Mouse (Mus musculus) erythroblast, embryonic 14.5 days (primary cell): ENCODE results near the gene Ubac1. TPM values are rescaled to one million over a fixed set of nuclear protein-coding genes. Genes with fewer than 3 reads are reported as not detected.
A peak's percentile ranks its signal among the peaks of the same experiment; 100 is the strongest.

Experiments
- H3K27me3 ChIP-seq: 2 replicates; pipeline ENCODE4 v1.6.1; 2012; ENCODE audit warnings: inconsistent platforms; ENCODE audit not compliant: control insufficient read depth
- H3K36me3 ChIP-seq: 2 replicates; pipeline ENCODE4 v1.6.1; 2012; ENCODE audit warnings: mild to moderate bottlenecking, inconsistent platforms; ENCODE audit not compliant: control insufficient read depth
- H3K4me1 ChIP-seq: 2 replicates; pipeline ENCODE4 v1.6.1; 2012; ENCODE audit warnings: inconsistent platforms; ENCODE audit not compliant: control insufficient read depth
- H3K4me3 ChIP-seq: replicated peaks from 2 replicates; pipeline ENCODE3; 2012; ENCODE audit warnings: moderate library complexity, mild to moderate bottlenecking, inconsistent platforms
- H3K9me3 ChIP-seq: 2 replicates; pipeline ENCODE4 v1.6.1; 2012; ENCODE audit warnings: low read length, inconsistent platforms, mixed read lengths; ENCODE audit not compliant: control insufficient read depth
- GATA1 ChIP-seq: IDR thresholded peaks from 2 replicates; pipeline ENCODE4 v1.6.1; 2012; ENCODE audit warnings: low read length, inconsistent platforms, mixed read lengths
- TAL1 ChIP-seq: IDR thresholded peaks from 3 replicates; pipeline ENCODE4 v1.6.1; 2012; ENCODE audit warnings: low read length, inconsistent platforms, mixed read lengths
- polyA plus RNA-seq: library from polyadenylated mRNA; stranded (reverse); fragments of >175 nt; gene quantifications from 2 replicates; pipeline ENCODE4 v1.2.3, GENCODE M21; 2012

Ubac1 gene
- polyA plus RNA-seq, 1 experiment: 250 TPM

DNA sequence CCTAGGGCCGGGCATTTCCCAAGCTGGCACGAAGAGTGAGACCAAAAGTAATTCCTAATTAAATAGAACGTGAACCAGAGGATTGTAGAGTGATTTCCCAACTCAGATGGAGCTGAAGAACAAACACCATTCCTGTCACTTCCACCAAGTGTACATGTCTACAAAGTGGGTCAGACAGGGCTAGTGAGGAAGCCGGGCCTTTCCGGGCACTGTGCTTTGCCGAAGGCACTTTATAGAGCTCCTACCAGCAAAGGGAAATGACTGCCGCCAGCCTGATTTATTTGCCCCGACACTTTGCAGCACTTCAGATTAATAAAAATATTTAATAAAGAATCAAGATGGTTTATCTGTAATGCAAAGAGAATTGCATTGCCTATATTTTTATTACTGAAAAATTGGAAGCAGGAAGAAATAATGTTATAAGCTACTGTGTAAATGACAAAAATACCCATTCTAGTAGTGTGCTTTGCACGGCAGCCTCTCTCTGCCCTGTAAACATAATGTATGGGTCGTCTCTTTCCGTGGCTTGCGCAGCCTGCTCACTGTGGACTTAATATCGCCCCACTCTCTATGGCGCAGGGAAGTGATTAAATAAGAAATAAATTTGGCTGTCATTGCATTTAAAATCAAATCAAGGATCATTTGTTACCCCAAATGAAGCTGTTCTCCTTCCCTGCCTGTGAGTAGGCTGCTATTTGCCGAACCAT, 12.9 kb upstream of the Ubac1 start:
- H3K4me1 ChIP-seq: peaks cover 82% of the 10 kb centered on the region
- no peak overlapping the region for H3K4me3 ChIP-seq
- TF ChIP-seq TAL1 (no peak), GATA1 (no peak)
- H3K36me3 ChIP-seq: no peaks in the 10 kb centered on the region
- H3K9me3 ChIP-seq: no peaks in the 10 kb centered on the region
- no peaks in the 10 kb centered on the region; the same call in none of the 2 replicates for H3K27me3 ChIP-seq

GRCm38 (mm10) chr2:26030288-26030687, 8.7 kb upstream of the Ubac1 start:
- H3K27me3 ChIP-seq: peaks cover 15% of the 10 kb centered on the region
- TF ChIP-seq GATA1 (no peak), TAL1 (no peak)
- no peak overlapping the region for H3K4me3 ChIP-seq
- peaks cover 40% of the 10 kb centered on the region for H3K4me1 ChIP-seq
- no peaks in the 10 kb centered on the region for H3K36me3 ChIP-seq
- no peaks in the 10 kb centered on the region for H3K9me3 ChIP-seq

DNA sequence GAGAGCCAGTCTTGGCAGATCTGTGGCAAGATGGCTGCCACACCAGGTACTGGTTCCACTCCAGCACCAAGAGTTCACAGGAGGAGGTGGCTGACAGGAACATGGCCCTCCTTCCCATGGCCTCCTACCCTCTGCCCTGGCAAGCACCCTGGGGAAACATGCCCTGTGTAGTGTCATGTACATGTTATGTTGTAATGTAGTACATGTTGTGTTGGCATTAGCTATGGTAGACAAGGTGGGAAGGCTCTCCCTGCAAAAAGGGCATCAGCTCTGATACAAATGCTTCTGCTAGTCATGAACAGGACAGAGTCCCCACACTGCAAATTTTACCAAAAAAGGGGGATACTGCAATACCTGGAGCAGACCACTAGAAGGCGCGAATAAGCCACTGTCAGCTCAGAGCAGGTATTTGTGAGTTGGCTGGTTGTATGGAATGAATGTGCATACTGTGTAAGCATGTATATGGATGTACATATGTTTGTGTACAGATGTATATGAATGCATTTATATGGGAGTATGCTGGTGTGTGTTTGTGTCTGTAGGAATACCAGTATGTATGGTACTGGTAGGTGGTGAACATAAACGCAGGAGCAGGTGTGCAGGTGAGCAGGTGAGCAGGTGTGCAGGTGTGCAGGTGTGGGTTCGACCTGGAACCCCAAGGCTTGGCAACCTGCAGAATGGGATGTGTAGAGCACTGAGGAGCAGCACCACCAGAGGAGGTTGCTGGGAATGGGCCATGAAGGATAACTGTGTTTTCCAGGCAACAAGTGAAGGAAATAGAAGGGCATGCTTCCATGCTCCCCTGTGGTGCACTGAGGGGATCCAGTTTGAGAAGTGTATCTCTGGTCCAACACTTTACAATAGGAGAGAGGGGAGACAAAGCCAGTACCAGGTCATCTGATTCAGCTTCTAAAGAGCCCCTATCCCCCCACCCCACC, 2.9 kb upstream of the Ubac1 start:
- H3K27me3 ChIP-seq: peaks cover 15% of the 10 kb centered on the region
- H3K9me3 ChIP-seq: no peaks in the 10 kb centered on the region
- H3K4me3 ChIP-seq: no peak overlapping the region
- peaks cover 24% of the 10 kb centered on the region for H3K36me3 ChIP-seq
- peaks cover 39% of the 10 kb centered on the region for H3K4me1 ChIP-seq
- no peak for TF ChIP-seq TAL1
- no peak for TF ChIP-seq GATA1

DNA sequence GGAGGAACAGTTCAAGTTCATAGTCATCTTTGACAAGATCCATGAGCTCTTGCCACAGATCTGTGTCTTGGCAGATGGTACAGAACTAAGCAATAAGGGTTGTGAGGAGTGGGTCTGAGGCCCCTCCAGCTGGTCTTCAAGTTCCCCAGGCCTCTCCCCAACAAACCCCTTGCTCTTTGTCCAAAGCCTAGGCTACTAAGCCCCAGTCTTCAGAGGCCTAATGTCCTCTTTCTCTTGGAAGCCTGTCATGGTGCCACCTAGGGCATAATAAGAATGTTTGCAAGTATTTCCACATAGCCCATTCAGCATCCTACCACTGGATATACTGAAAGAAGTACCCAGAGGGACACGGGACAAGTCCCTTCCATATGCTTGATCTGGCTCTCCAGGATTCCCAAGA, 1.1 kb upstream of the Ubac1 start:
- Histone ChIP-seq H3K36me3 (peaks cover 42% of the 10 kb centered on the region), H3K4me3 (peak overlapping the region; percentile 9), H3K9me3 (no peaks in the 10 kb centered on the region), H3K4me1 (peaks cover 55% of the 10 kb centered on the region), H3K27me3 (peaks cover 6% of the 10 kb centered on the region)
- TF ChIP-seq GATA1 (no peak), TAL1 (no peak)

- TF ChIP-seq GATA1: no peak
- no peak for TF ChIP-seq TAL1
- no peaks in the 10 kb centered on the region for H3K9me3 ChIP-seq
- H3K4me3 ChIP-seq: peak overlapping the region; percentile 83
- H3K27me3 ChIP-seq: peaks cover 4% of the 10 kb centered on the region; the same call in 1 of the 2 replicates
- H3K4me1 ChIP-seq: peaks cover 59% of the 10 kb centered on the region
- peaks cover 46% of the 10 kb centered on the region for H3K36me3 ChIP-seq
Measured at GRCm38 (mm10) chr2:26022258-26022565, 665 bp upstream of the Ubac1 start.

DNA sequence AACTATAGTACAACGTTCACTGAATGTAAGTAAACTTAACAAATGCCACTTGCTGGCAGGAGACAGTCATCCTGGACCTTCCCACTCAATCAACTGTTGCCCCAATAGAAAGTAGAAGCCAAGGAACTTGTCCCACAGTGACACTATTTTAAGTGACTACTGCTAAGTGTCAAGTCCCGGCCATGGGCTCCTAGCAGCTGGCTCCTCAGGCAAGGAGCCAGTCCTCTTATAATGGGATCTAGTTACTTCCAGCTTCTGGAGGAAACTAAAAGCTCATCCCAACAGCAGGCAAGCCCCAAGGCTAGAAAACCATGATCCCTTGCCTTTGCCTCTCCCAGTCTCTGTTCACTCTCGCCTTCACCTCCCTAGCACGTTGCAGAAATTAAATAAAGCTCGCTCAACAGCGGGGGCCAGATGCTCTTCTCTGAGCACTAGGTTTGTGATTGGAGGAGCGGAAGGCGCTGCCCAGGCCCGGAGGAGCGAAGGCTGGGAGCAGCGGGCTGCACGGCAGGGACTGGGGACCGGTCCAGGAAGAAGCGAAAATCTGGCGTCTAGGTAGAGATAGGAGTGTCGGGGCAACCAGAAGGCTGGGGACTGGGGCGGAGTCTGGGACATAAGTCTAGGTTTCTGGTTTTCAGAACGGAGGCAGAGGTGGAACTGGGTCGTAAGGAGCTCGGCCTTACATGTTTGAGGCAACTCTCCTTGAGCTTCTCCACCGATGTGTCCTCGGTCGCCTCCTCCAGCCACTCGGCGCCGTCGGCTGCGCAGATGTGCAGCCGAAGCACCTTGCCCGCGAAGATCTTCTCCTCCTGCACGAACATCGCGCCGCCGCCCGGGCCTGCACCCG, 610 bp downstream of the Ubac1 start:
- Histone ChIP-seq H3K4me1 (peaks cover 71% of the 10 kb centered on the region), H3K9me3 (no peaks in the 10 kb centered on the region)
- TF ChIP-seq GATA1 (no peak), TAL1 (no peak)

DNA sequence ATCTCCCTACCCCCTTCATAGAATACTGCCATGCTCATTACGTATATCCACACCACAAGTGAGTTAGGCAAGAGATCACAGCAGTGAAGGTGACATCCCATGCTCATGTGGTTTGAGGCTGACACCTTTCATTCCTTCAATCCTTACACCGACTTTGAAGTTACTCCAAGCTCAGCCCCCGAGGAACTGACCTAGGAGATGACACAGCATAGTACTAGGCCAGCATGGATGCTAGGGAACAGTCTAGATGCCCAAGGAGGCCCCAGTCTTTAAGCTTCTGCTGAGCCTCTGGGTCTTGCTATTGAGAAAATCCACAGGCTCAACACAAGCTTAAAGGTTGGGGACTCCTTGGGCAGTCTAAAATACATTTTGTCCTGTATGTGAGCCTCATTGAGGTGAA, 1.6 kb downstream of the Ubac1 start:
- H3K36me3 ChIP-seq: peaks cover 69% of the 10 kb centered on the region

More for the DNA sequence above, 610 bp downstream of the Ubac1 start:
- peaks cover 59% of the 10 kb centered on the region for H3K36me3 ChIP-seq
- H3K27me3 ChIP-seq: no peaks in the 10 kb centered on the region
- peak overlapping the region; percentile 83 for H3K4me3 ChIP-seq

GRCm38 (mm10) chr2:26017326-26017725, 4.2 kb downstream of the Ubac1 start:
- Histone ChIP-seq H3K9me3 (no peaks in the 10 kb centered on the region), H3K4me1 (peaks cover 79% of the 10 kb centered on the region), H3K27me3 (no peaks in the 10 kb centered on the region), H3K4me3 (peak overlapping the region; percentile 83), H3K36me3 (peaks cover 90% of the 10 kb centered on the region)
- TF ChIP-seq GATA1 (peak; percentile 87), TAL1 (no peak)

More for the DNA sequence above, 1.6 kb downstream of the Ubac1 start:
- Histone ChIP-seq H3K9me3 (no peaks in the 10 kb centered on the region), H3K4me3 (peak overlapping the region; percentile 83), H3K4me1 (peaks cover 80% of the 10 kb centered on the region), H3K27me3 (no peaks in the 10 kb centered on the region)
- TF ChIP-seq TAL1: no peak
- TF ChIP-seq GATA1: no peak
